Mouse (Mus musculus) megakaryocyte, embryonic 14.5 days (primary cell): Measurements from ENCODE around the gene Olfr568.

Source experiments
- FLI1 ChIP-seq: IDR thresholded peaks from 2 replicates; pipeline ENCODE4 v1.6.1; 2012; ENCODE audit warnings: low read length, inconsistent platforms, mixed read lengths
- GATA1 ChIP-seq: IDR thresholded peaks from 3 replicates; pipeline ENCODE4 v1.6.1; 2012; ENCODE audit warnings: mixed read lengths, low read length, inconsistent platforms, borderline replicate concordance

DNA sequence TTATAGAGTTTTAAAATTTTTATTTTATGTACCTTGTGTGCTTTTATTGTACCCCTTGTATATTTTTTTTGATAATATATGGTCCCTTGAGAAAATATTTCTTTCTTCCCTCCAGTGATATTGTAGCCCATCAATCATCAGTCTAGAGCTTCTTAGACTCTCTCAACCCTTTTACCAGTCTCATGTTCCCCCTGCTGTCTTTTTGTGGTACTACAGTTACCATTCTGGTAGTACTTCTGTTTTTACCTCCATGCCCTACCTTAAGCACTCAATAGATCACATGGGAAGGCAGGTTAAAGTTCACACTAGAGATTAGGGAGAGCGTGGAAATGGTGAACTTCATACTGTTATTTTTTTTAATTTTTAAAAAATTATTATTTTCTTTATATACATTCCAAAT is 42.7 kb downstream of the Olfr568 start:
- TF ChIP-seq GATA1 (no peak), FLI1 (no peak)
